ENCODE assay signal across 22 mouse cellular contexts in the genomic region with DNA sequence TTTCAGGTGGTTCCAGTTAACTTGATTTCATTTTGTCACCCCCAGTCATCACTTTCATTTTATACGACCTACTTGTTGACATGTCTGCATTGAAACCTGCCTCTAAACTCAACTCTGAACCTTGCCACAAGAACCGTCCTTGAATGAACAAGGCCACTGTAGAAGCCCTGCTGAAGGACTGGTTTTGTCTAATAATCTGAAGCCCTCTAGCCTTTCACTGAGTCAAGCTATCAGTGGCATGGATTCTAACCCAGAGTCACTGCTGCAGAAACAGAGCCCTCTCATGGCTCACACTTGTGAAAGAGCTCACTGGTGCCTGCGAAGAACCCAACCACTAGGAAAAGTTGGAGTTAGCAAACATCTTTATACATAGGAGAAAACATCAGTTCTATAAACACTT.
DNase-seq lines count a peak whose midpoint lies in the region; ATAC-seq and TF ChIP-seq lines count a peak whose summit lies in the region.
"Had no signal": no experiment of that assay in that cellular context is flagged by ENCODE, and none has a peak within 500 bp of the region (broad histone marks: within the 10 kb centered on the region; RNA-seq: fewer than 3 reads in every experiment).

No protein-coding gene starts in this region.

- H3K4me2 ChIP-seq in forebrain, postnatal 0 days (ENCODE audit: low read depth), result no peak overlapping the region
- peak overlapping the region; percentile 9; the same call in 1 of the 2 replicates for H3K4me2 ChIP-seq in heart, embryonic 14.5 days (ENCODE audit: low read length)
- H3K4me2 ChIP-seq in CH12.LX (ENCODE audit: insufficient read depth, low read depth, poor library complexity, severe bottlenecking), result peak overlapping the region; percentile 51
- H3K4me2 ChIP-seq: embryonic facial prominence, embryonic 15.5 days; hindbrain, embryonic 15.5 days; midbrain, embryonic 13.5 days had no signal

- no peaks in the 10 kb centered on the region for H3K27me3 ChIP-seq in forebrain, embryonic 10.5 days (ENCODE audit: poor library complexity, severe bottlenecking)
- H3K27me3 ChIP-seq in forebrain, postnatal 0 days (ENCODE audit: insufficient read depth, low read length), result no peaks in the 10 kb centered on the region
- H3K27me3 ChIP-seq in heart, embryonic 14.5 days (ENCODE audit: control insufficient read depth, insufficient read depth, low read length), result no peaks in the 10 kb centered on the region
- no peaks in the 10 kb centered on the region for H3K27me3 ChIP-seq in CH12.LX (replicated peaks)
- no peaks in the 10 kb centered on the region for H3K27me3 ChIP-seq in midbrain, embryonic 10.5 days (ENCODE audit: low read depth, poor library complexity, severe bottlenecking)
- H3K27me3 ChIP-seq: embryonic facial prominence, embryonic 15.5 days; hindbrain, embryonic 15.5 days; midbrain, embryonic 13.5 days had no signal

- ATAC-seq in forebrain, postnatal 0 days, result no peak
- ATAC-seq in heart, embryonic 14.5 days (ENCODE audit: insufficient number of reproducible peaks, insufficient read depth, low FRiP score, low read depth), result no peak
- ATAC-seq: midbrain, embryonic 13.5 days had no signal

- WGBS in forebrain, embryonic 10.5 days, result 51% methylated on average over 3 of the region's 3 CpGs
- 36% methylated on average over 3 of the region's 3 CpGs for WGBS in forebrain, postnatal 0 days
- 38% methylated on average over 3 of the region's 3 CpGs for WGBS in heart, embryonic 14.5 days
- 48% methylated on average over 3 of the region's 3 CpGs for WGBS in midbrain, embryonic 10.5 days

- H3K27ac ChIP-seq in forebrain, embryonic 10.5 days, result peak overlapping the region; percentile 15; the same call in 1 of the 2 replicates
- no peak overlapping the region for H3K27ac ChIP-seq in forebrain, postnatal 0 days (ENCODE audit: low read depth, low read length)
- H3K27ac ChIP-seq in heart, embryonic 14.5 days (replicated peaks in 1 of 2; ENCODE audit: control insufficient read depth in 1 of 2, insufficient read depth in 1 of 2, low read depth in 2 of 2, low read length in 2 of 2), result peak overlapping the region in 1 of 2 experiments; percentile 12; a peak in 1 of 4 replicates
- H3K27ac ChIP-seq in CH12.LX (ENCODE audit: insufficient read depth, low read depth) (no peak overlapping the region), ES-E14 (ENCODE audit: insufficient read depth, low read depth, low read length, poor library complexity, severe bottlenecking) (no peak overlapping the region)
- H3K27ac ChIP-seq in midbrain, embryonic 10.5 days (replicated peaks), result no peak overlapping the region
- H3K27ac ChIP-seq: embryonic facial prominence, embryonic 15.5 days; hindbrain, embryonic 15.5 days; limb, embryonic 10.5 days; midbrain, embryonic 13.5 days; stomach, postnatal 0 days had no signal

- no peak for TF ChIP-seq CTCF in forebrain, postnatal 0 days (IDR thresholded peaks at IDR 0.05; ENCODE audit: low read depth)
- no peak for TF ChIP-seq CTCF in CH12.LX (conservative IDR thresholded peaks at IDR 0.05 in 1 of 2, IDR thresholded peaks at IDR 0.05 in 1 of 2; ENCODE audit: low read depth in 2 of 2, low read length in 2 of 2)

- H3K4me3 ChIP-seq in forebrain, embryonic 10.5 days, result no peak overlapping the region
- no peak overlapping the region for H3K4me3 ChIP-seq in forebrain, postnatal 0 days (ENCODE audit: low read depth, low read length)
- no peak overlapping the region for H3K4me3 ChIP-seq in heart, embryonic 14.5 days (ENCODE audit: control insufficient read depth in 1 of 2, insufficient read depth in 1 of 2, low read depth in 1 of 2, low read length in 2 of 2)
- H3K4me3 ChIP-seq in CH12.LX (replicated peaks in 1 of 3; ENCODE audit: low read depth in 2 of 3, low read length in 2 of 3, poor library complexity in 1 of 3), result no peak overlapping the region
- peak overlapping the region; percentile 19 to 55; a peak in 3 of 4 replicates for H3K4me3 ChIP-seq in ES-E14 (ENCODE audit: insufficient read depth in 1 of 2, low read depth in 1 of 2, low read length in 2 of 2, poor library complexity in 1 of 2, severe bottlenecking in 1 of 2)
- no peak overlapping the region for H3K4me3 ChIP-seq in midbrain, embryonic 10.5 days
- H3K4me3 ChIP-seq: embryonic facial prominence, embryonic 15.5 days; hindbrain, embryonic 15.5 days; limb, embryonic 10.5 days; midbrain, embryonic 13.5 days had no signal

- no peaks in the 10 kb centered on the region for H3K9me3 ChIP-seq in forebrain, embryonic 10.5 days
- H3K9me3 ChIP-seq in forebrain, postnatal 0 days (ENCODE audit: low read length), result no peaks in the 10 kb centered on the region
- no peaks in the 10 kb centered on the region for H3K9me3 ChIP-seq in heart, embryonic 14.5 days (ENCODE audit: control insufficient read depth, low read length)
- H3K9me3 ChIP-seq in CH12.LX (replicated peaks; ENCODE audit: low read length), result no peaks in the 10 kb centered on the region
- no peaks in the 10 kb centered on the region for H3K9me3 ChIP-seq in ES-E14 (ENCODE audit: control insufficient read depth, insufficient read depth, low read depth, low read length)
- no peaks in the 10 kb centered on the region for H3K9me3 ChIP-seq in midbrain, embryonic 10.5 days (replicated peaks)
- H3K9me3 ChIP-seq: embryonic facial prominence, embryonic 15.5 days; hindbrain, embryonic 15.5 days; limb, embryonic 10.5 days; midbrain, embryonic 13.5 days had no signal

- no peak for TF ChIP-seq RAD21 in CH12.LX (IDR thresholded peaks at IDR 0.05; ENCODE audit: low read depth, low read length)

- no peaks in the 10 kb centered on the region for H3K79me2 ChIP-seq in CH12.LX (replicated peaks; ENCODE audit: control insufficient read depth, extremely low read depth, insufficient read depth, poor library complexity, severe bottlenecking)

- in situ Hi-C loops in CH12.LX (cut with MboI; ENCODE audit: low pct_ligation_motif_present, low pct_unique_long_range_greater_than_20kb, low sequenced_read_pairs), result no loop called here
- in situ Hi-C loops in ES-E14 (cut with MboI; ENCODE audit: low sequenced_read_pairs in 2 of 2, unreplicated experiment in 2 of 2), result no loop called here

- no peak for TF ChIP-seq EP300 in CH12.LX (IDR thresholded peaks at IDR 0.05; ENCODE audit: low read length)

- dilution Hi-C loops in CH12.LX (cut with MboI; ENCODE audit: extremely low pct_ligation_motif_present, extremely low pct_unique_long_range_greater_than_20kb, low sequenced_read_pairs), result no loop called here

- peaks cover 30% of the 10 kb centered on the region for H3K4me1 ChIP-seq in forebrain, embryonic 10.5 days
- no peaks in the 10 kb centered on the region for H3K4me1 ChIP-seq in forebrain, postnatal 0 days (ENCODE audit: insufficient read depth)
- H3K4me1 ChIP-seq in heart, embryonic 14.5 days (ENCODE audit: control insufficient read depth in 2 of 2, insufficient read depth in 2 of 2, low read length in 2 of 2), result peaks cover 2 to 8% of the 10 kb centered on the region in 2 experiments; a peak in 3 of 4 replicates
- no peaks in the 10 kb centered on the region for H3K4me1 ChIP-seq in CH12.LX (ENCODE audit: control insufficient read depth in 1 of 2, insufficient read depth in 2 of 2)
- peaks cover 0 to 2% of the 10 kb centered on the region in 2 experiments; a peak in 1 of 4 replicates for H3K4me1 ChIP-seq in ES-E14 (ENCODE audit: control insufficient read depth in 2 of 2, insufficient read depth in 2 of 2, low read length in 2 of 2, poor library complexity in 1 of 2)
- H3K4me1 ChIP-seq in midbrain, embryonic 10.5 days, result peaks cover 29% of the 10 kb centered on the region

- no peaks in the 10 kb centered on the region for H3K36me3 ChIP-seq in forebrain, embryonic 10.5 days (replicated peaks)
- no peaks in the 10 kb centered on the region for H3K36me3 ChIP-seq in forebrain, postnatal 0 days (ENCODE audit: insufficient read depth)
- H3K36me3 ChIP-seq in heart, embryonic 14.5 days (ENCODE audit: control insufficient read depth, insufficient read depth, low read length), result no peaks in the 10 kb centered on the region
- no peaks in the 10 kb centered on the region for H3K36me3 ChIP-seq in CH12.LX (replicated peaks in 1 of 2; ENCODE audit: control insufficient read depth in 1 of 2, insufficient read depth in 1 of 2, low read length in 1 of 2)
- no peaks in the 10 kb centered on the region for H3K36me3 ChIP-seq in ES-E14 (ENCODE audit: control insufficient read depth, insufficient read depth, low read length, poor library complexity, severe bottlenecking)
- no peaks in the 10 kb centered on the region for H3K36me3 ChIP-seq in midbrain, embryonic 10.5 days
- H3K36me3 ChIP-seq: embryonic facial prominence, embryonic 15.5 days; hindbrain, embryonic 15.5 days; limb, embryonic 10.5 days; midbrain, embryonic 13.5 days had no signal

- TF ChIP-seq POLR2A in CH12.LX (IDR thresholded peaks at IDR 0.05; ENCODE audit: low read depth, low read length), result no peak

- no peak for DNase-seq in forebrain, embryonic 10.5 days (ENCODE audit: extremely low spot score, low spot score)
- no peak for DNase-seq in forebrain, postnatal 0 days
- no peak for DNase-seq in heart, postnatal 4 days
- DNase-seq in CH12.LX (ENCODE audit: extremely low read depth), result no peak
- DNase-seq in ES-E14 (ENCODE audit: low read depth, low spot score), result peak; percentile 29
- DNase-seq in midbrain, embryonic 10.5 days (ENCODE audit: low spot score), result no peak
- no peak for DNase-seq in layer of hippocampus, adult 8-10 months (ENCODE audit: low spot score in 2 of 2)
- DNase-seq: cerebellum, adult 18-20 months; cerebellum, postnatal 14 days; gastrocnemius, postnatal 14 days; kidney, adult 8-10 months; kidney, postnatal 14 days; liver; right cerebral cortex, postnatal 14 days; thymus, adult 2 months; thymus, postnatal 4 days had no signal

- no peak overlapping the region for H3K9ac ChIP-seq in forebrain, postnatal 0 days
- H3K9ac ChIP-seq in heart, embryonic 14.5 days (ENCODE audit: low read length), result no peak overlapping the region
- H3K9ac ChIP-seq in CH12.LX (ENCODE audit: insufficient read depth, low read depth), result peak overlapping the region; percentile 24; the same call in 1 of the 2 replicates
- H3K9ac ChIP-seq in ES-E14 (ENCODE audit: insufficient read depth, low read depth, low read length, poor library complexity, severe bottlenecking), result no peak overlapping the region
- H3K9ac ChIP-seq: embryonic facial prominence, embryonic 15.5 days; hindbrain, embryonic 15.5 days had no signal

TF ChIP-seq in CH12.LX, 34 proteins besides CTCF, POLR2A, EP300 and RAD21 (continues in another document):
- no peak for TF ChIP-seq ZC3H11A (IDR thresholded peaks at IDR 0.05; ENCODE audit: low read depth, low read length)
- no peak for TF ChIP-seq CHD1 (IDR thresholded peaks at IDR 0.05; ENCODE audit: low read depth, low read length)
- TF ChIP-seq MXI1 (IDR thresholded peaks at IDR 0.05; ENCODE audit: low read depth, low read length), result no peak
- no peak for TF ChIP-seq IRF4 (IDR thresholded peaks at IDR 0.05; ENCODE audit: low read depth, low read length)

TF ChIP-seq in ES-E14, 5 proteins besides CTCF, POLR2A, EP300 and RAD21:
- no peak for TF ChIP-seq ZC3H11A (IDR thresholded peaks at IDR 0.05; ENCODE audit: borderline replicate concordance, low read depth, low read length)
- TF ChIP-seq ZNF384 (IDR thresholded peaks at IDR 0.05; ENCODE audit: low read depth, low read length), result no peak
- TF ChIP-seq CHD2 (IDR thresholded peaks at IDR 0.05; ENCODE audit: low read depth, low read length), result no peak
- no peak for TF ChIP-seq HCFC1 (IDR thresholded peaks at IDR 0.05; ENCODE audit: borderline replicate concordance, insufficient read depth, low read length)
- TF ChIP-seq MAFK (IDR thresholded peaks at IDR 0.05; ENCODE audit: insufficient read depth, low read depth, low read length), result no peak

Comparison
In these comparisons a context has a peak if more than half of its experiments do, and no peak if none do; other contexts are left out.
1. H3K4me3 ChIP-seq: peak in ES-E14 (2 of 2); none in forebrain, embryonic 10.5 days (single experiment), forebrain, postnatal 0 days (single experiment), heart, embryonic 14.5 days (0 of 2), CH12.LX (0 of 3) and midbrain, embryonic 10.5 days (single experiment).